Mouse (Mus musculus) neutrophil, adult 5-6 weeks (primary cell): ENCODE results near the gene Dock8. TPM values are rescaled to one million over a fixed set of nuclear protein-coding genes. Genes with fewer than 3 reads are reported as not detected.

Source experiments
- ATAC-seq: fragments of 151-379, 151-347 bp; 2 replicates; pipeline ENCODE4 v1.8.0; 2017; ENCODE audit warnings: mild to moderate bottlenecking, moderate TSS enrichment; ENCODE audit not compliant: insufficient number of reproducible peaks, poor library complexity, low FRiP score, severe bottlenecking; ENCODE audit errors: extremely low read depth
- total RNA-seq: library from RNA; stranded (forward); fragments of 200-1000 nt; gene quantifications from 2 replicates; pipeline ENCODE4 v1.2.3, GENCODE M21; 2017

The Dock8 gene
- total RNA-seq, 1 experiment from 2014 or later = 149 TPM

DNA sequence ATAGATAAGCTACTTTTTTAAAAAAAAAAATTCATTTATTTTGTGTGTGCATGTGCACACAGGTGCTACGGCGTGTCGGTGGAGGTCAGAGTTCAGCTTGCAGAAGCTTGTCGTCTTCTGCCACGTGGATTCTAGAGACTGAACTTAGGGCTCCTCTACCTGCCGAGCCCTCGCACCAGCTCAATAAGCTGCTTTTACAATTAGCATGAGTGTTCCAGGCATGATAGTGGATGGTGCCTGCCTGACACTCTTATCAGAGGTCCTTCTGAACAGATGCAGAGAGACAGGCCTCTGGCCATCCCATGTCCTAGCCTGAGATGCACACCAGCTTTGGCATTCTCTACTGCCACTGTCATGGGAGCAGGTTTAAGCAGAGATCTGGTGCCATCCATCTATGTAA is 55.7 kb downstream of the Dock8 start:
- ATAC-seq = no peak

DNA sequence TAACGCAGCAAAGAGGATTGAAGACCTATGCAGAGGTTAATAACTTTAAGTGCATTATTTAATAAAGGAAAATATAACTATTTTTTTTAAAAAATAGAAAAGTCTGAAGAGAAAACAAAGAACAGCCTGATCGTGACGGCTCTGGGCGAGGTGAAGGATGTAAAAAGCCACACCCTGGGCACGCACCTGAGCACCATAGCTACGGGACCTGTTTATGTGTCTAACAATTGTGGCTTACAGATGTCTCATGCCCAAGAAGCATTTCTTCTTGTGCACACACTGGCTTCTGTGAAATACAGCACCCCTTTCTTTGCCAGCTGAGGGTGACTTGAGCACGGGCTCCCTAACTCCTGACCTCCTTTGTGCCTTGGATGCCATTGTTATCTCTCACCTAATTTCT is 56.2 kb downstream of the Dock8 start:
- ATAC-seq = no peak

DNA sequence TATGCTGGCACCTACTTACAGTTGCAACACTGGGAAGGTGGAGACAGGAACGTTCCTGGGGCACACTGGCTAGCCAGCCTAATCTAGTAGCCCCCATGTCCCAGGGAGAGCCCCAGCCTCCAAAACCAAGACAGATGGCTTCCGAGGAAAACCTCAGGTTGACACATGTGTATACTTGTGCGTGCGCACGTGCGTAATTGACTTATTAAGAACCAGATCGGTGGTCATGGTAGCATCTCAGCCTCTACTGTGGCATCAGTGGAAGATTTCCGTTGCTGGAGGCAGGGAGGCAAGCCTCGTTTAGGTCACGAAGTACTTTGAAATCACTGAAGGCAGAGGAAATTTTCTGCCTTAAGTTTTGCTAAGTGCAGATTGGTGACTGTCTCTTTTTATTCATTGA is 56.9 kb downstream of the Dock8 start:
- no peak for ATAC-seq

DNA sequence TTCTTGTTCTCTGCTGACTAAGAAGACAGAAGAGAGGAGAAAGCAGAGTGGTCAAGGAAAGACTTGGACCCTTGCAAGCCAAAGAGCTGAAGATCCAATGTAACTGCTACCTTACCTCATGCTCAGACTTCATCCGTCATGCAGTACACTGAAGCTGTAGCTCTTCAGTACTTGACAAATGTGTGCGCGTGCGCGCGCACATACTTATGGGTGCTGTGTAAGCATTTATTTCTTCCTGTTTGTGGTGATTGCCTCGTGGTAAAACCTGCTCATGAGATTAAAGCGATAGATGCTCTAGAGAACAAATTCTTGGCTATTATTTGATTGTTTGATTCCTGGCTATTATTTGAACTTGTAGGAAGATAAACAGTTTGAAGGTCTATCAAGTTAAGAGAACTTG is 58.5 kb downstream of the Dock8 start:
- ATAC-seq = no peak

DNA sequence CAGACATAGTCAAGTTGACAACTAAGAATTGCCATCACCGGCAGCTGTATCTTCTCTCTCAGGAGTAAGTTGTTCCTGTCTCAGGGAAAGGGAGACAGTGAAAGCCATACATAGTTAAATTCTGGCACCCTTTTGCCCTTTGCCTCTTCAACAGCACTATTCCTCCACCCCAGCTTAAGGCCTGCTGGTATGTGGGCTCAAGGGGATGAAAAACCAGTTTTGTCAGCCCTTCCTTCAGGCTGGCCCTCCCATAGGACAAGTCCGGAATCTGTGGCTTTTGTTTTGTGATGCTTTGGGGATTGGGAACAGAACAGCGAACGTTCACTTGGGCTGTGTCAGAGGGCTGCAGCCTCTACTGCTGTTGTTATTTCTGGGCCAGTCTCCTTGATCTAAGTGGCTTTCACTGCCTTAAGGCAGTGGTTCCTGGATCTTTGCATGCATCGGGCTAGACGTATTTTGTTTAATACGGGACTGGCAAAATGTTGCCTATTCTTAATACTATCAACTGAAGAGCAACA is 60.6 kb downstream of the Dock8 start:
- no peak for ATAC-seq

DNA sequence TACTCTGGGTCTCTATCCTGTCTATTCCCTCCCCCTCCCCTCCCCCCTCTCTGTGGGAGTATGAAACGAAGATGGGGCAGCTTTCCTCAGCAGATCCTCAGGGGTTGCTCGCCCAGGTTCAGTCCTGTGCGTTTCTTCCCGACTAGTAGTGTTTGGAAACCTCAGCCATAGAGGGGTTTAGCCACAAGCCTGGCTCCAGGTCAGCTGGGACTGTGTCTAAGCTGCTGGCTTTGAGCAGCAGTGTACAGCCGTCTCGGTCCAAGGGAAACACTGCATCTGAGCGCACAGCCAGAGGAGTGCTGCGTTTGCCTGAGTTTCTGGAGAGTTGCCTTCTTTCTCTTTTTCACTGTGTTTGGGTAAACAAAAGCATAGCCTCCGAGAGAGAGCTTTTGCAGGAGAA is 61.0 kb downstream of the Dock8 start:
- ATAC-seq = no peak

DNA sequence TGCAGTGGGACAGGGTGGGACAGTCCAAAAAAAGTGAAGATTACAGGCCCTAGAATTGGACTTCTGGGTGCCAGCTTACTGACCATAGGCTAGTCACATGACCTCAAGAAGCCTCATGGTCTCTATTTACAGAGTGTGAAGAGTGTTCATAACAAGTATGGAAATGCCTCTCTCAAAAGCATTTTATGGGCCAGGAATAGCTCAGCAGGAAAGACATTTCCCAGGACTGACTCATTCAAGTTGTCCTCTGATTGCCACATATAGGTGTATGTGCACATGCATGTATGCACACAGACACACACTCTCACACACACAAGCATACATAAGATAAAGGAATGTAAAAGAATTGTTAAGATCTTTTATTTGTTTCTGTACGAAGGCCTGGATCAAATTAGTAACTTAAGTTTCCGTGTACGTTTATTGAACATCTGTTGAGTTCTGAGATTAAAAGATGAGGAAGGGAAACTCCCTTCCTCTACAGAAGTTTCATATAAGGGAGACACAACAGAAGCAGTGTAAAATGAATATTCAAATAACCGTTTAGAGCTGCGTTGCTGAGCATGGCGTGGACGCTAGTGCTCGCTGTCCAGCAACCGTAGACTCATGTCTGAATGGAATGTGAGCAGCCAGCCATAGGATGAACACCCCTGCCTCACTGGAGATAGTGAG is 63.0 kb downstream of the Dock8 start:
- ATAC-seq = peak; percentile 66; the same call in 1 of the 2 replicates

DNA sequence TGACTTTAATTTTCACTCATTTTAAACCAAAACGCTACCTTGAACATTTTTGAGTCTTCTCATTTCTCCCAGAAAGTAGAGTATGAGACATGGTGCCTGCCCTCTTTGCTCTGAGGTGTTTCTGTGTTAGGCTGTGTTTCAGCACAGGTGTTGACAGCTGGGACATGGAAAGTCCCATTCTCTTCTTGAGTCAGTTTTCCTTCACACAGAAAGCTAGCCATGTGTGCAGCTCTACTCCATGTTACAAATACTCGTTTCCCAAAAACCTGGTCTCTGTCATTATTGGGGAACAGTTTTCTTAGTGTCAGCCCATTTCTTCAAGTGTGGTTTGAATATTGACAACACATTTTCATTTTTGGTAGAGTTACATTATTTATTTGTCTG is 63.5 kb downstream of the Dock8 start:
- ATAC-seq = no peak

DNA sequence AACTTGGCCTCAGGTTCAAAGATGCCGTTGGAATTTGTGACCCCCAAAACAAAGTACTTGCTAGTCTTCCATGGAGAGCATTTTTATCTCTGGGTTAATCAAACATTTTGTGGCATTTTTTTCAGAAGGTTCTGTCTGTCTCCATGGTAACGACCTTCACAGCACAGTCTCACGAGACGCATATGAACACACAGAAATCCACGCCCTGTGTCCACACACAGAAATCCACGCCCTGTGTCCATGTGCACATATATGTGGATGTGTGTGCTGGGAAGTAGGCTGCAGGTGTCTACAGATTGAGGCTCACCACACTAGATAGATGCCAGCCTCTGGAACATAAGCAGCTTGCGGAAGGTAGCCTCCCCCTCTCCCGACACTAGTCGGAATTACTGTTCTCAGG is 66.9 kb downstream of the Dock8 start:
- ATAC-seq = no peak

DNA sequence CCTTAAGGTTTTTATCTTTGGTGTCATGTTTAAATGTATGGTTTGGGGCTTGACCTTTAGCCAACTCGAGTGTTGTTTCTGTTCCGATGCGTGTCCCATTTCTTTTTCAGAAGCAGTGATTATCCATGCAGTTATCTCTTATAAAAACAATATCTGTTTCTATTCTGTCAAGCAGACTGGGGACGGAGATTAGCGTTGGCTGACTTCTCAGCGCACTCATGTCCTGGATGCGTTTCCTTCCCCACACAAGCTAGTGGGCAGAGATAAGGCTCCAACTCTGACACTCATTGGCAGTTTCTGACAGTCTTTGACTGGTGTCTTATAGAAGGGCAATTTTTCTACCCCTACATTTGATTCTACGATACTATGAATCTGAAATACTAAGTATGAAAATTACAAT is 69.2 kb downstream of the Dock8 start:
- no peak for ATAC-seq

DNA sequence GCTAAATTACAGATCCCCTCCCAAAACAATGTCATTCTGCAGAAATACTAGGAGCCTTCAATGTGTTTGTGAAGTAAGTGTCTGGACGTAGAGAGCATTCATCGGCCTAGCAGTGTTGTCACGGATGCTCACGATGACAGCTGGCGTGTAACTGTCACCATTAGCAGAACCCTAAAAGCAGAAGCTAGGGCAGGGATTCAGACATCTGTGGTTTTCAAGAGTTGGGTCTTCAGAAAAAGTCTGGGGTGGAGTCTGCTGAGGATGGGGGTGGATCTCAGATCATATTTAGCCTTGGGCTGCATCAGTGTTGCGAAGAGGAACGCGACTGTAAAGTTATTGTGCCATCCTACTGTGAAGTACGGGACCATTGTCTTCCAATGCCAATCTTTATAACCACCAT is 73.2 kb downstream of the Dock8 start:
- peak; percentile 82 for ATAC-seq

DNA sequence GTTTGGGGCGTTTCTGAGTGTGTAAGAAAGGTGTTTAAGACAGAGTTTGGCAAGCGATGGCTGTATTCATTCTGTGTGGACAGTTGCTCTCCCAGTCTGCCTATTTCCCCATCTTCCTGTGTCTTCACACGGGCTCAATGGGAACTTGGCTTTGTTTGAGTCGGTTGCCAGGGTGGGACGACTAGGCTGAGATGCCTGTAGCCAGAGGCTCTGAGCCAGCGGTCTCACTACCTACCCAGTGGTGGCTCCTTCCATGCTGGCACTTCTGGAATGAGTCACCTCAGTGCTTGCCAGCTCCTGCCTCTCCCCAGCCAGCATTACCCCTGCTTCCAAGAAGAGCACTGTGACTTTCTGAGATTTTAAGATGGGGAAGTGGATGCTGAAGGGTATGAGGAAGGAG is 75.4 kb downstream of the Dock8 start:
- ATAC-seq = peak; percentile 42; the same call in 1 of the 2 replicates

DNA sequence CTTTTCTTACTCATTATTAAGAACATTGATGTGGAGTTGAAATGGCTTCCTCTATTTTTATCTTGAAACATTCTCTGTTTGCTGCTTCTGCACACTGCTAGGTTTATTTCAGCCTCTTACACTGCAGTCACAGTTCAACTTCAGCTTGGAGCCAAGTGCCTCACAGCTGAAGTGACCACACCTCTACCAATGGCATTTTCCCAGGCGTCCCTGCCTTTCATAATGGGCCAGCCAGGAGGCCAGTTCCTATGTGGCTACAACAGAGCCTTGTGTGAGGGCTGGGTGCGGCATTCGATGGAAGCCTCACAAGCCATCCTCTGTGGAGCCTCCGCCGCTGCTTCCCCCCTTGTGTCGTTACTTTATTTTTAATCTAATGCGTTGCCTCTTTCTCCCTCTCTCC is 78.3 kb downstream of the Dock8 start:
- no peak for ATAC-seq

DNA sequence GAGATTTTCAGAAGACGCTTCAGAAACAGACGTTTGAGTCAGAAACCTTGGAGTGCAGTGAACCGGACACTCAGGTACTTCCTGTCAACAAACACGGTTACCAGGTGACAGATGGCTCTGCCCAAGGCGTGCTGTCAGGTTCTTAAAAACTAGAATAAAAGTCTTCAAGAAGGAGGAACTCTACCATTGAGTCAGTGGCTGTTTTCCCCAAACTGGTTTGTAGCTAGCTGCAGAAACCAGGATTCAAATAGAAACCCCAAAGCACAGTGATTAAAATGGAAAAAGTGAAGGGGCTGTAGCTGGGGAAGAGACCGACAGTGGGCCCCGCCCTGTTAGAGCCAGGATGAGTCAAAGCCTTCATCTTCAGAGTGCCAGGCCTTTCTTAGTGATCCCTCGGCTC is 78.8 kb downstream of the Dock8 start:
- ATAC-seq = peak; percentile 78

DNA sequence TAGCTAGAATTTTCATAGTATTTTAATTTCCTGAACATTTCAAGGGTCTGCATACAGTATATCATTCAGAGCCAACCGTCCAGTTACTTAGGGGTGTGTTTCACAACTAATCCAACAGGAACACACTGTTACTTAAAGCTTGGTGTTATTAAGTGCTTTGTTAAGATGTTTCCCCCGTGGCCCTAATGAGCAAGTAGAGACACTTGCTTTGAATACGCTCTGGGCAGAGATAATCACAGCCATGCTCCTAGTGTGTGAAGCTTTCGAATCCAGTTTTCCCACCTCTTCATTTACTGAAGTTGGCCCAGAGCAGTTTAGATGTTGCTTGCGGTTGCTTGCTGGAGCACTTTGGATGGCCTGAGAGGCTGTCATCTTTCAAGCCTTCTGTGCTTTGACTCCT is 80.8 kb downstream of the Dock8 start:
- no peak for ATAC-seq

DNA sequence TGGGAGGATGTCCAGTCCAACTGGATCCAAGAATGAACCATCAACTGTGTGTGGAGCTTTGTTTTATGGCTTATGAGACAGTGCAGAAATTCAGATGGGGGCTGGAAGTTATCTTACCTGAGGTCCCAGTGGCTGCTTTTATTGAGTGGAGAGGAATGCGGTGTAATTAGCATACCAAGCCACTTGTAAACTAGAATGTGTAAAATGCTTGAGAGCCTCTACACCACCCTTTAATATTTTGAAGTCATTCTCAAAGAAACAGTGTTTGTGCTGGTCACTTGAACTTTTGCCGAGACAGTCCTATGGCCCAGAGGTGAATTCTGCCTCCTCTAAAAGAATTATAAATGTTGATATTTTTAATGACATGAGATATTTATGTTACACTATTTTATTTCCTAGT is 83.5 kb downstream of the Dock8 start:
- no peak for ATAC-seq

DNA sequence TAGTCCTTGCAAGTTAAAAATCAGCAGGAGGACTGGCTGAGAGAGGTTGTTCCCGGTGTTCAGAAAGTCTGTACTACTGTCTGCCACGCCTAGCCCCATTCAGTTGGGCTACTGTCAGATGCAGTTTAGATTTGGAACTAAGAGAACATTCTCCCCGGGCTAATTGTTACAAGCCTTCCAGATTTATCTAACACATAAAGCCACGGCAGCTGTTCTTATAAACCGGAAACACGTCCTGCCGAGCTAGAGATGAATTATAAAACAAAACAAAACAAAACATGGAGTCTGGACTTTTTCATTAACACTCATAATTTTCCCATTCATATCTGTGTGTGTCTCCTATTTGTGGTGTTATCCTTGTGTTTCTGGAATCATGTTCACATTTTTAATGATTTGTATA is 87.8 kb downstream of the Dock8 start:
- no peak for ATAC-seq

DNA sequence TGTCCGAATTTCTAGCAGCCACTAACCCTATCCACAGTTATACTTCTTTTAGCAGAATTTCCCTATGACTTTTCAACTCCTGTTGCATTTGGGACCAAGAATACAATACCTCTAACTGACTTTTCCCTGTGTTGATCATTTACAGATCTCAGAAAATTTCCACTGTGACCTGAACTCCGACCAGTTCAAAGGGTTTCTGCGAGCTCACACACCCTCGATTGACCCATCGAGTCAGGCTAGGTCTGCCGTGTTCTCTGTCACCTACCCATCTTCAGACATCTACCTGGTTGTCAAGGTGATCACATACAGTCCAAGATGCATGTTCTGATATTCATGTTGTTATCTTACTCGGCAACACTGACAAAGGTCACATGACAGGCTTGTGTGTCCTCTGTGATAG is 90.4 kb downstream of the Dock8 start:
- no peak for ATAC-seq

DNA sequence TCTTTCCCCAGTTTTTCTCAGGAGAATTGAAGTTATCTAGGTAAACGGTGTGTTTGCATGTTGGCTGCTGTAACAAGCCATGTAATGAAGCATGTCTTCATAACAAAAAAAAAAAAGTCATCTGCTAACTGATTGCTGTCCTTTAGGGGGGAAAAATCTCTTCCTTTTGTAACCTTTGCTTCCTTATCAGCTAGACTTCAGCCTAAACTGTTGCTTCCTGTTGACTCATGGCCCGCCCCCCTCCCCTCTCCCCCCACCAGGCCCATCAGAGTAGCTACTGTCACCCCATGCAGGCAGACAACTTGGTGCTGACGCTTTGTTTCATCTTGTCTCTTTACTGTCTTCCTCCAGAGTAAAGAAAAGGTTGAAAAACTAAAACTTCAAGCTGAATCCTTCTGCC is 95.8 kb downstream of the Dock8 start:
- ATAC-seq = no peak

DNA sequence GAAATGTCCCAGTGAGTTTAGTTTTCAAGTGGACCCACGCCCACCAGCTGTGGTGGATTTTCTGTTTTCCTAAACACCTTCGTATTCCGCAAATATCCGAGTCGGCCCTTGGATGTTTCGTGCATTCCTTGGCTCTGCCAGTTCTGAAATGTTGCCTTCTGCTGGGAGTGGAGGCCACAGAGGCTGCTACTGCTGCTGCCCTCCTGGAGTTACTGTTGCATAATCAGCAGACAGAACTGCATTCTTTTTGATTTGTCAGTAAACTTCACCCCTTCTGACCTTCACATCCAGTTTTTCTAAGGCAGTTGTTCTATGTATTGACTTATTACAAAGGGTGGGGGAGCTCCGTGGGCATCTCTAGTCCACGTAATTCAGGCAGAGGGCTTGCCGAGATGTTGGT is 97.0 kb downstream of the Dock8 start:
- ATAC-seq = no peak

DNA sequence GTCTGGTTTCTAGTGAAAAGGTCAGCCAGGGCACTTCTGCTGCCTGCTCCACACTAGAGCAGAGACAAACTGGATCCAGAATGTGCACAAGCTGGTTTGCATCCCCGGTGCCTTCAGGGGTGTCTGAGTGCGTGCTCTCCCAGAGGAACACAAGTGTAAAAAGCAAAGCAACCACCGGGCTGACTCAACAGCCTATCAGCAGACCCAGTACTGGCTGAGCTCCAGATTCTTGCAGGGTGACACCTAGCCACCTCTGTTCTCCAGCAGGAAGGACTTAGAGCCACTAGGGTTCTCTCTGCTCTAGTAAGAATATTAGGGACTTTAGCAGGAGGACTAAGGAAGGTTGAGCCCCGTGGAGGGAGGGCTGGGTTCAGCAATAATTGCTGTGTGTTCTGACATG is 97.7 kb downstream of the Dock8 start:
- ATAC-seq = no peak
